Mouse (Mus musculus): ENCODE results near the gene Epas1.

Gene Epas1

DNA sequence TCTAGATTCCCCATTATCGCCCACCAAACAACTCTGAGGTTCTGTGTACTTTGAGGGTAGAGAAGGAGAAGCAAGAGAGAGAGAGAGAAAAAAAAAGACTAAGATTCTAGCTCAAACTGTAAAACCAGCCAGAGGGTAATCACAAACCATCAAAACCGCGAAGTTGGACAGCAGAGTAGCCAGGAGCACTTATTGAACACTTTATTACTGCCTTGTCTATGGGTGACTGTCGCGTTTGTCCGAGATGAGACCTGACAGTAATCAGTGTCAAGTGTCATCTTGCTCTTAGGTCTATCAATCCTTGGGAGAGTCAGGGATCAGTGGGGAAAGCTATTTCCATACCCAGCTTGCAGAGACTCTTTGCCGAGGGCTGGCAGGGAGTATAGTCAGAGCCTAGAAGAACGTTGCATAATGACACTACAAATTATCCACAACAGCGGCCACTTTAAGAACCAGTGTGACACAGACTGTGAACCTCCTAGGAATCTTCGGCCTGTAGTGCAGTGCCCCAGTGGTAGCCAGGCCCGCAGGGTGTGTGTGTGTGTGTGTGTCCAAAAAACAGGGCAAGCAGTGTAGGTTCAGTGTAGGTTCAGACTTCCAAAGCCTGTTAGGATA, 2.2 kb downstream of the Epas1 start:
- ATAC-seq (ENCODE audit: low TSS enrichment) = no peak

DNA sequence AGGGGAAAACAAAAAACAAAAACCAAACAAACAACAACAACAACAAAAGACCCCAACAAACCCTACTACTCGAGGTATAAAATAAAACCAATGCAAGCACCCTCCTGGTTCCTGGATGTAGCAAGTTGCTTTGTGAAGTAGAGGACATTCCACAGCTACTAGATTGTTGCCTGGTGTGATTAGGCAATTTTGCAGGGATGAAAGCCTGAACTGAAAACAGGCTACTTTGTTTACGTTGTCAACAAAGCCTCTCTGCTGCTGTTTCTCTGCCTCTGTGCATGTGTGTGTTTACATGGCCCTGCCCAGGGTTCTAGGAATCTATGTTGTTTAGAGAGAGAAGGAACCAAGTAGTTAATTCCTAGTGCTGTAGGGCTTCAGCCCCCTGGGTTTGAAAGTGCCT, 4.1 kb downstream of the Epas1 start:
- no peak for ATAC-seq (ENCODE audit: low TSS enrichment)

DNA sequence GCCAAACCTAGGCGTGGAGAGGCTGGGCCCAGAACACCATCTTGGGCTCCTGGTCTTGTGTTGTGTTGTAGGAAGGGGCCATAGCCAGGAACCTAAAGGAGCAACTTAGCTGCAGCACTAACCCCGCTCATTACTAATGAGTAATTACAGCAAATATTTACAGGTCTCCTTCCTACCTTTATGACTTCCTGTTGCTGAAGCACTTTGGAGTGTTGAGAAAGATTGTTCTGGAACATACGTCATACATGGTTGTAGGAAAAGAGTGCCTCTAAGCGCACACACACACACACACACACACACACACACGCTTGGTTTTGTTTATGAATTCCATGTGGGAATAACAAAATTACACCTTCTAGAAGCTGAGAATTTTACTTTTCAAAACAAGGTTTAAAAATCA, 8.4 kb downstream of the Epas1 start:
- no peak for ATAC-seq (ENCODE audit: low TSS enrichment)

DNA sequence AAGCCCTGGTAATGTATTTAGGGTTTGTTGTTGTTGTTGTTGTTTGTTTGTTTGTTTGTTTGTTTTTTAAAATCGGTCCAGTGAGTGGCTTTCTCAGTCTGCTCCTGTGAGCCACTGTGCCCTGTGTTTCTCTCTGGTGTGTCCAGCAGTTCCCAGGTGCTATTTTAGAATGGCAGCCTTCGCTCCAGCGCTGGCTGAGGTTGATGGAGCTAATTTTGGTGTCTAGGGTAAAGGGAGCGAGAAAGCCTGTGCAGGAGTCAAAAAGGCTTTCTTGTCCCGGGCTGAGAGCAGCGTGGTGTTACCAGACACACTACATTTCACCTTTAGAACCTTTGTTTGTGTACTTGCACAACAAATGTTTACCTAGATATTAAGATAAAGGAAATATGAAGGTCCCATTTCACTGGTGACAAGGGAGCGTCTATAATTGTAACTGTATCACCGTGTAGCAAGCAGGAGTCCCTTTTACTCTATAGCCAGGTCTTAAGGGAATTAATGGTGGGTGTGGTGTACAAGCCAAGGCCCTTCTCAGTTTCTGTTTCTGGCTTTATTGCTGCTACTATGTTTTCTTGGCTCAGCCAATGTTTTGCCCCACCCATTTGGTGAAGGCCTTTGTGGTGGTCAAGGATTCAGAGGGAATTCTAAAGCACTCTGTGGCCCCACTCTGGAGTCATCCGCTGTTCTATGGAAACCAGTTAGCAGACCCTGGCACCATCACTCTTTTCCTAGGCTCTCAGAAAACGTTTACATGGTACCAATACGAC, 9.2 kb downstream of the Epas1 start:
- ATAC-seq (ENCODE audit: low TSS enrichment) = no peak

DNA sequence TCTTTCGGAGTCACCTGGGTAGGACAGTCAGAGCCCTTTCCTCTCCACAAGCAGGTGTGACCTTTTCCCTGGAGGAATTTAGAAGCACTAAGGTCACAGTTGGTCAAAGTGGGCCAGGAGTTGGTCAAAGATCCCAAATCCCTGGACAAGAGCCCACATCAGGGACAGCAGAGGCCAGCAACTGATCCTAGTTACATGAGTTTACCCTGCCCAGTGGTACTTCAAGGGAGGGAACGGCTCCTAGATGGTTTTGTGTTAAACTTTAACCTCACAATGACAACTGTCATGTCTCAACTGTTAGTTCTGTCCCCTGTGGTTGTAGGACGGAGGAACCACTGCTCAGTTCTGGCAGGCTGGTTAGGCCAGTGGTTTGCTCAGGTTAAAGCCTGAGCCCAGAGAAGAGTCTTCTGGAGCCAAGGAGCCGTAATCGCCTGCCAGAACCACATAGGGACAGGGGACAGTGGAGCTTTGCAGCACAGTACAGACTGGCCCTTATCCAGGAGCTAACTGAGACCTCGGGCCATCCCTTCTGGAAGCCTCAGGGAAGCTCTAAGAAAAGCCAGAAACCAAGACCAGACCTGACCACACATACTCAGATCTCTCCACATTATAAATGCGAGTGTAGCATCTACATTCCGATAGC, 12.4 kb downstream of the Epas1 start:
- ATAC-seq (ENCODE audit: low TSS enrichment) = no peak

DNA sequence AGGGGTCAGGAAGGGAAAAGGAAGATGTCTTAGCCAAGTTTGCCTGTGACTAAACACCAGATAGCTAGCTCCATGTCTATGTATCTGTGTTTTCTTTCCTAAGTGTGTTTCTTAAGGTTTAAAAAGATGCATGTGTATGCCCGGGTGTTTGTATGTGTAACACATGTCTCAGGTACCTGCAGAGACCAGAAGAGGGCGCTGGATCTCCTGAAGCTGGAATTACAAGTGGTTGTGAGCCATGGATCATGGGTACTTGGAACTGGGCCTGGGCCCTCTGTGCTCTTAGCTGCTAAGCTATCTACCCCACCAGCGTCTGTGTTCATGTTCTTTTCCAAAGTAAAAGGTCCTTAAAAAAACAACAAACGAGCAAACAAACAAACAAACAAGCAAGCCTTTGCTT, 12.9 kb downstream of the Epas1 start:
- no peak for ATAC-seq (ENCODE audit: low TSS enrichment)

DNA sequence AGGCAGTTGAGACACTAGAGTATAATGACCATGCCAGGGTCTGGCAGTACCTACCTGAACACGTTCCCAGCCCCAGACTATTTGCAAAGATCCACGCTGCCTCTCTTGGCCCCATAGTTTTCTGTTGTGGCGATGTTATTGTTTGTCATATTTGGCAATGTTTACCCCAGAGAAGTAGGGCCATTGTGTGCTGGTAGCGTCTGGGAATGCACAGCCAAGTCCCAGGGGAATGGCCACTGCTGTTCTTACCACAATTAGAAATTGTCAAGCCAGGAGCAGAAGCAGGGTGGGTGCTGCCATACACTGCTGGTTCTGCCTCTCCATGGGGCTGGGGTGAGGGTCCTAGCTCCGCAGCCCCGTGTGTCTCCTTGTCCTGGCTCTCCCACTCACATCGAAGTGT, 15.1 kb downstream of the Epas1 start:
- ATAC-seq (ENCODE audit: low TSS enrichment) = no peak

DNA sequence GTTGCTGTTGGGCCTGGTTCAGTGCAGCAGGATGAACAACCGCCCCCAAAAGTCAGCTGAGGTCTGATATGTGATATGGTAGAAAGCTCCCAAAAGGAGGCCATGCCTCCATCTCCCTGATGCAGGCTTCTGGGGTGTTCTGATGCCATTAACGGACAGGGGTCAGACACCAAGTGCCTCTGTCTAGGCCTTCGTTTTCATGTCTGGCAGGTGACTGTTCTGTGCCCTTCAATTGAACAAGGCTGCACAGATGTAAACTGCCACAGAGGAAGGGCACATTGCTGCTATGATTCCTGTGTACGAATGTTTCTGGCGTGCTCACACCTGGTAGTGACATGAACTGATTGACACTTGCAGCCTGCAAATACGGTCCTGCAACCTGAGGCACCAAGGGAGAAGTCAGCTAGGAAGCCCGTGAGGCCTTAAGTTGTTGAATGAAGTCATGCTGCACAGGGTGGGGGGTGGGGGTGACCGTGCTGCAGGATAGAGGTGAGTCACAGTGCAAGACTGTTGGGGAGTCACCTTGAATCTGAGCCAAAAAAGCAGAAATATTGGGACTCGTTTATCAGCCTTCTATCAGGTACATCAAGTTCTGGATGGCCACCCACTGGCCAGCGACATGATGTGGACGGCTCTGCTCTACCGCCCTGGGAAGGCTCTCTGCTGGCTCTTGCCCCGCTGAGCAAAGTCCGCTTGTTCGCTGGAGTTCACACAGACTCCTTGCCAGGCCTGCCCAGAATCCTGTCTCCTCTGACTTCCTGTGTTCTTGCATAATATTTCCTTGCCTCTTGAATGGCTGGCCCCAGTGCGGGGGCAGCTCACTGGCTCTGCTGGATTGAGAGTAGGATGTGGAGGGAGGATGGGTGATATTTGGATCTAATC, 16.1 kb downstream of the Epas1 start:
- ATAC-seq (ENCODE audit: low TSS enrichment) = peak; percentile 31; the same call in 1 of the 2 replicates

DNA sequence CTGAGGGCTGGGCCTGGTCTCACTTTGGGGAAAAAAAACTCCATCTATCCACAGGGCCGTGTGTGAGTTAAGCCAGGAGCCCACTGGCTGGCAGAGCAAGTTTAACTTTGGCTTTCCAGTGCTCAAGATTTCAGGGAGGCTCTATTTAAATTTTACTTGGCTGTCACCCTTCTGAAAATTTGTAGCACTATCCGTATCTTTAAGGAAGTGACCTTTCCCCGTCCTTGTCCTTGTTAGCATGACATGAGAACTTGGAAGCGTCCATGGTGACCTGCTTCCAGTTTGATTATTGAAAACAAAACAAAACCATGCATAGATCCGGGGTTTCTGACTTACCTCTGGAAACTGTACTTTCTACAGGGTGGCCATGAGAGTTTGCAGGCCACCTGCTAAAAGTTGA, 17.3 kb downstream of the Epas1 start:
- ATAC-seq (ENCODE audit: low TSS enrichment) = no peak

DNA sequence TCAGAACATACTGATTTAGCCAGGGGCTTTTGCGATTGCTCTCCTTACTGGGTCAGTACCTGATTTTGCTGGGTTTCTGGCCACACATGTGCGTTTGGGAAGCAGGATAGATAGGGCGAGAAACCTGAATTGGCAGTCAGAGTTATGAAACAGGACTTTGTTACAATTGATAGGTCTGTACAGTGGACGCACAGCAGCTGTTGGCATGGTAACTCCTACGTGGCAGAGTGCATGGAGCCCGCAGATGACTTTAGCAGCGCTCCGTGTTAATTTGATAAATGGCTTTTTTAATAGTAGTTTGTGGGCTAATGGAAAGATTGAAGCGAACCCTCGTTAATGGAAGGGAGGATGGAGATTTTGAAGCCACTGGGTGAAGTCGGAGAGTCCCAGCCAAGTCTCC, 18.5 kb downstream of the Epas1 start:
- ATAC-seq (ENCODE audit: low TSS enrichment) = no peak

DNA sequence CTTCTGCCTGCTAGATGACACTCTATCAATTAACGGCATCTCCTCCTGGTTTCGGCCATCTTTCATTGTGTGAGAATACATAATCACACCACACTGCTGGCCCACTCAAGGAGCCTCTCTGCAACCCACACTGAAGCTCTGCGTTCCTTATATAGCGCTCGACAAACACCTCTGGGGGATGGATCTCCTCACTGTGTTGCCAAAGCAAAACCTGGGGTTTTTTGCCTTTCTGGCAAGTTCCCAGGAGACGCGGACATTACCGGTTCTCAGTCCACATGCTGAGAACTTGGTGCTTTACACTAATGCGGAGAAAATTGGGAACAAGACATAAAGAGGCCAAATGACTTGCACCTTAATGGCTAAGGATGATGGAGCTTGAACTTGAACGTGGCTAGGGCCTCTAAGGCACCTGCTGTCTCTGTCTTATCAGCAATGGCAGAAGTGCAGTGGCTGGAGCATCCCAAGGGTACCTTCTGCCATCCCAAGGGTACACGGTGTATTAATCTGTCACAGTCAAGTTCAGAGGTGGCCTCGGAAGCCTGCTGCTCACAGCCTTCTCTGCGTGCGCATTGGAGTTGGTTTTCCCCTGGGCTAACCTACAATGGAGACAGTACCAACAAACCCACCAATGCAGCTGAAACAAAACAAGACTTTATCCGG, 19.6 kb downstream of the Epas1 start:
- ATAC-seq (ENCODE audit: low TSS enrichment) = no peak

DNA sequence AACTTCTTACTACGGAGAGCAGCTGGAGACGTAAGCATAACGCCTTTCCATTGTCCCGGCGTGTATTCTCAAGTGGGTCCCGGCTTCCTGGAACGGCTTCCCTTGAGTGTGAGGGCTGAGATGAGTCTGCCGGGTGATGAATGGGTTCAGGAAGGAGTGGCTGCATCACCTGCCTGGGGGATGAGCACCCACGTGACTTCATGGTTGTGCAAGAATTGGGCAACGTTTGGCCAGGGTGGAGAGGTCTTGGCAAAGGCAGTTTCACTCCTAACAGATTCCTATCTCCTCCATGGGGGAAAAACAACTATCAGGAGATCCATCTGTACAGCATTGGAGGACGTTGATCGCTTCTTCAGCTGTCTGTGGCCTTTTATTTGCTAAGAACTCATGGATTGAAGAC, 23.0 kb downstream of the Epas1 start:
- ATAC-seq (ENCODE audit: low TSS enrichment) = no peak

DNA sequence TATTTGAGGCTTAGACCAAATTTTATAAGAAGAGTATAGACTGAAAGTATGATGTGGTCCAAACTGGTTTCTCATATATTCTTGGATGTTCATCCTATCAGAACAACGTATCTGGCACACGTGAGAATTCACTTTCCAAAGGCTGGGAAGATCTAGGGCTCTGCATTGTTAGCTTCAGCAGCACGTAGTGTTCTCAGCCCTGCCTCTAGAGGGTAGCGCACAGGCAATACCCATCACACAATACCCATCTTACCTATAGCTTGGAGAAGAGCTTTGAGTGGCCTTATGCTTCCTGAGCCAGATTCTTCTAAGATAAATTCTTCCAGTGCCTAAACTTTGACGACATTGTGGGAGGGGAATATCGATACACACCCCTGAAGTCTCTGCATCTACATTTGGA, 24.6 kb downstream of the Epas1 start:
- no peak for ATAC-seq (ENCODE audit: low TSS enrichment)

DNA sequence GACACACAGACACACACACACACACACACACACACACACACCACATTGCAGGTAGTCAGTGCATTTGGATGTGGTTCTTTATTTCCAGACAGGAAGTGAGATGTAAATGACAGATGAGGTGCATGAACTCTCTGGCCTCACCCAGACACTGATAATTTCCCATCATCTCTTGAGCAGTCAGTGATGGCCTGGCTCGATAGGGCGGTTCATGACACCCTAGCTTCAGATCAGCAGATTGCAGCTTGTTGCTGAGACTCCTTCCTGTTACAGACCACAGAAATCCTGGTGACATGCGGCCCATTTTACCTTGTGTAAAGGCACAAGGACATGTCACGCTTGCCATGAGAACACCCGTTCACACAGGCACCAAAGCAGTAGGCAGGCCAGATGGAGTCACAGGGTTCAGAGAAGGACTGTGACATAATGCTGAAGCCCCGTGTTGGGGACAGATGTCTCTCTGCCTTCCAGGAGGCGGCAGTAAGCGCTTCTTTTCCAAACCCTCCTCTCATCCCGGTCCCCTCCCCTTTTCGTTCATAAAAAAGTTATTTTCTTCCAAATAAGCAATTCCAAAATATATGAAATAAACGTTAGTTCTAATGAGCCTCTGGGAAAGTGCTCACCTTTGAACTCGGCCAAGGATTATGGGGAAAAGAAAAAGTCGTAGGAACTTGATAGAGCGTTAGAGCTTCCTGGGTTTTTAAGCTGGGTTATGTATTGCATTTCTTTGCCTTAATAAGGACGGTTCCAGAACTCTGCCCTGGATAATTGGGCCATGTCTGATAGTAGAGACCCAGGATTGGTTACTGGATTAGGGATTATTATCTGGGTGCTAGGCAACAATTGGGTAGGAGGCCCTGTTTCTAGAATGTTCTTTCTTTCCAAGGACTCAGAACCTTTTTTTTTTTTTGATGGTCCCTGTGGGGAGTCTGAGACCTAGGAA, 26.0 kb downstream of the Epas1 start:
- ATAC-seq (ENCODE audit: low TSS enrichment) = no peak

DNA sequence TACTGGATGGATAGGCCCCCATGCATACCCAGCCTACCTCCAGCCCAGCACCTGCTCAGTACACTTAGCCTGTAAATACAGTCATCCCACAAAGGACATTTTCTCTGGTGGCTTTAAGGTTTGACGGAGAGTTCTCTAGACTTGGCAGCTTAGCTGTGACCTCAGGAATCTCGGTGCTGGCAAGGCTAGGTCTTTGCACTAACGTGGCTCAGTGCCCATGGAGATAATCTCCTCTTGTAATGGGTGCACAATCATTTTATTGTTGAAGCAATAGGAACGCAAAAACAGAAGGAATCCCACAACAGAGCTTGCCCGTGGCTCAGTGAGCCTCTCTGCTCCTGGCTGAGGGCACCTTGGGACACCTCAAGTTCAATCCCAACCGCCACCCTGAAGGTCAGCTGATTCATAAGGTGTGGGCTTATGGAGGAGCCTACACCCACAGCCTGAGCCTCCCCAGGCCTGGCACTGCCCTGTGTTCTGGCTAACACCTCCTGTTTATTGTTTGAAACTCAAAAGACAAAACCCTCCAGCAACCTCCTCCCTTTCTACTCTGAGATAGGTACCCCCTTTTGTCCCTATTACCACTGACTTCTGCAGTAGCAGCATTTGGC, 27.3 kb downstream of the Epas1 start:
- no peak; the same call in 1 of the 2 replicates for ATAC-seq (ENCODE audit: low TSS enrichment)

DNA sequence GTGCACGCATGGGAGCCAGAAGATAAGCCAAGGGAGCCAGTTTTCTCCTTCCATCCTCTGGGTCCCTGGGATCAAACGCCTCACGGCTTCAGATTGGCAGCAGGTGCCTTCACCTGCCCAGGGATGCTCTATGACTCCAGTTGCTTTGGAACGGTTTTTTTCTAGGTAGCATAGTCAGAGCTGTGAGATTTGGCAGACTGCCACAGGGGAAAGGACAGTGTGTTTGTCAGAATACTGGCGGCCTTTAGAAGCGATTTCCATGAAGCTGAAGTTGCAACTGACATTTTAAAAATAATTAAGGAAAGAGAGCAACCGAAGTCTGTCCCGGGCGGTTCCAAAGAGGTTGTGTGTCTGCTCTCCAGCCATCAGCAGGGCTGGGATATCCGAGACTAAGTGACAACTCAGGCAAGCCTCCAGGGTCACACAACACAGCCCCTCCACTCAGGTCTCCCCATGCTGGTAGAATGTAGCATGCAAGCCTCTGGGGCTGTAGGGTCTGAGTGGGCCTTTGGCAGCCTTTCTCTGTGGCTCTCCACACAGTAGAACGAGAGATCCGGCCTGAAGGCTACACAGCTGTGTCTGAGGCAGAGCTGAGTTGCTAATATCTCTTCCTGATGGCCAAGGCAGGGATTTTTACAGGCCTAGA, 28.4 kb downstream of the Epas1 start:
- ATAC-seq (ENCODE audit: low TSS enrichment) = no peak

DNA sequence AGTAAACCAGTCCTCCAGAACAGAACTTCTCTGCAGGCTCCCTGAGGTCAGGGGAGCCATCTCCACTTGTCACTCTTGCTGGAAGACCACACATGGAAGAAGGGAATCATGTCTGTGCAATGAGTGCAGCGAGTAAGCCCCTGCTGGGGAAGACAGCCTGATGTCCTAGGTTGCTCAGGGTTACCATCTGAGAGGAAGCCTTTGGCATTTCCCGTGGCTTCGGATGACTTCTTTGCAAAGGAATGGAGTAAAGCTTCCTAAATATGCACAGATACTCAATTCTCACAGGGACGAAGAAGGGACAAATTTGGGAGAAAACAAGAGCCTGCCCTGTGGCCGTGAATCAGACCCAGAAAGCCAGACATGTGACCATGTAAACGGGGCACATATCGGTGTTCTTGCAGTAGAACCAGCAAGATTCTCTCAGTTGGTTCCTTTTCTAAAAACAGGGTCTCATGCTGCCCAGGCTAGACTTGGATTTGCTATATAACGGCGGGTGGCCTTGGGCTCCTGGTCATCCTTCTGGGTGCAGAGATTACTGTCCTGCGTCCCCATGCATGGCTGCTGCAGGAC, 31.0 kb downstream of the Epas1 start:
- ATAC-seq (ENCODE audit: low TSS enrichment) = no peak

DNA sequence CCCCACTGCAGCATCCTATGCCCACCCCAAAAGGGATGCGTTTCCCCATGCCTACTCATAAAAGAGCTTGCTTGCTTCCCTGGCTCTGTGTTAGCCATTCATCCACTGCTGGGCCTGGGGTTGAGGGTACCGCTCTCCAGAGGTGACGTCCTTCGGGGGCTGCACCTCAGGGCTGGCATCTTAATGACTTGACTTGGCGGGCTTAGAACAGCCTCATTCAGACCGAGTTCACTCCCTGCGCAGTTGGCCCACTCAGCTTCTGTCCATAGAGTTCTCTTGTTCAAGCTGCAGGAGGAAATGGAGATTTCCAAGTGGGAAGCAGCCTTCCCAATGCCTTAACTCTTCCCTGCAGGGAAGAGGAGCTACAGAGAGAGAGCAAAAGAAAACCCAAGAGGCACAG, 32.1 kb downstream of the Epas1 start:
- ATAC-seq (ENCODE audit: low TSS enrichment) = peak; percentile 75

DNA sequence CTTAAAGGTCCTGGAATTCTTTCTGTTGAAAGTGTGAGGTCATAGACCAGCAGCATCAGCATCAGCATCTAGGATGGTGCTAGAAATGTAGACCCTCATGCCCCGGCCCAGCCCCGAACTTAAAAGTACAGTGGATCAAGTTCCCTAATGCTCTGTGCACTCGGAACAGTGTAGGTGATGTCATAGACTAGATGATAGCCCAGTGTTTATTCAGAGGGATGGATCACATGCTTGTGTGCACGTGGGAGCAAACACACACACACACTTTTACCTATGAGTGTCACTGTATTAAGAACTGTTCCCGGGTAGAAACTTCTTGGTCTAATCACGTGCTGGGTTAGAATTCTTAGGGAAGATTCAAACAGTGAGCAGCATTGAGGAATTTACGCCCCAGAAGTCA, 33.0 kb downstream of the Epas1 start:
- no peak for ATAC-seq (ENCODE audit: low TSS enrichment)
